Mouse (Mus musculus) cerebellum, adult 2 months (tissue): ENCODE data around the gene Vash2. TPM values are rescaled to one million over a fixed set of nuclear protein-coding genes. Genes with fewer than 3 reads are reported as not detected.

Experiments
- DNase-seq, 2 experiments: peaks; one replicate each; pipeline ENCODE4 v3.0.0; 2021
- H3K27ac ChIP-seq: fragments of 200-500 bp; 2 replicates; pipeline ENCODE4 v1.5.1; 2012; ENCODE audit warnings: low read length, control low read depth, inconsistent platforms; ENCODE audit not compliant: insufficient read depth
- H3K27me3 ChIP-seq: fragments of 200-500 bp; 2 replicates; pipeline ENCODE4 v1.6.1; 2012; ENCODE audit warnings: inconsistent platforms, mild to moderate bottlenecking, low read length, moderate library complexity; ENCODE audit not compliant: control insufficient read depth, insufficient read depth
- H3K4me1 ChIP-seq: fragments of 200-500 bp; 2 replicates; pipeline ENCODE4 v1.6.1; 2011; ENCODE audit warnings: low read length; ENCODE audit not compliant: control insufficient read depth, insufficient read depth
- H3K4me3 ChIP-seq: fragments of 200-500 bp; replicated peaks from 2 replicates; pipeline ENCODE3; 2011; ENCODE audit warnings: mild to moderate bottlenecking, low read depth, low read length, control low read depth; ENCODE audit not compliant: insufficient read depth
- CTCF ChIP-seq: fragments of 200-500 bp; IDR thresholded peaks from 2 replicates; pipeline ENCODE4 v1.5.1; 2011; ENCODE audit warnings: low read depth, mild to moderate bottlenecking, control low read depth, low read length, moderate library complexity, borderline replicate concordance; ENCODE audit not compliant: insufficient read depth
- POLR2A ChIP-seq: fragments of 200-500 bp; IDR thresholded peaks from 2 replicates; pipeline ENCODE4 v1.6.1; 2011; ENCODE audit warnings: low read length, control low read depth, borderline replicate concordance; ENCODE audit not compliant: insufficient read depth
- WGBS: fragments of 180-500 bp; shearing (Covaris S2); methylation state at CpG from one replicate; pipeline ENCODE4 v1.1.7; 2018; 5-methylcytosine and 5-hydroxymethylcytosine counted together
- polyA plus RNA-seq: library from polyadenylated mRNA; depleted of rRNA; stranded (reverse); fragments of >200 nt; gene quantifications from 2 replicates; pipeline ENCODE4 v1.2.3, GENCODE M21; 2012; rRNA removed

The Vash2 gene
- polyA plus RNA-seq, 1 experiment = 3.0 TPM

GRCm38 (mm10) chr1:190911415-190912123, 67.5 kb downstream of the Vash2 start, which contains the start of gene Rps6kc1:
Gene Rps6kc1 (minus strand): TSS chr1:190911770.
- peak; percentile 82 to 84 for DNase-seq
- TF ChIP-seq POLR2A (peak; percentile 87), CTCF (no peak)
- WGBS = under 1% methylated on average over 47 of the region's 47 CpGs

GRCm38 (mm10) chr1:190910836-190911235, 68.3 kb downstream of the Vash2 start:
- Histone ChIP-seq H3K27me3 (no peaks in the 10 kb centered on the region), H3K4me3 (peak overlapping the region; percentile 86), H3K27ac (no peak overlapping the region), H3K4me1 (no peaks in the 10 kb centered on the region)
- 64% methylated on average over 6 of the region's 6 CpGs for WGBS
- TF ChIP-seq CTCF = no peak
- TF ChIP-seq POLR2A = no peak
- DNase-seq = peak in 1 of 2 experiments; percentile 18

More at GRCm38 (mm10) chr1:190911415-190912123, 67.5 kb downstream of the Vash2 start, which contains the start of gene Rps6kc1:
- Histone ChIP-seq H3K27me3 (no peaks in the 10 kb centered on the region), H3K4me3 (peak within 1 kb of the TSS; percentile 86), H3K4me1 (no peaks in the 10 kb centered on the region), H3K27ac (peak within 1 kb of the TSS; percentile 27)

GRCm38 (mm10) chr1:190904714-190905113, 74.4 kb downstream of the Vash2 start:
- no peak for TF ChIP-seq POLR2A
- no peak for TF ChIP-seq CTCF
- WGBS = 93% methylated on average over 16 of the region's 16 CpGs
- Histone ChIP-seq H3K4me3 (no peak overlapping the region), H3K27ac (no peak overlapping the region), H3K4me1 (0 out of 2 replicates have a peak, but pooled peaks cover 3% of the 10 kb centered on the region), H3K27me3 (no peaks in the 10 kb centered on the region)
- DNase-seq = no peak

GRCm38 (mm10) chr1:190904136-190904535, 75.0 kb downstream of the Vash2 start:
- H3K27me3 ChIP-seq = no peaks in the 10 kb centered on the region
- H3K4me1 ChIP-seq = 0 out of 2 replicates have a peak, but pooled peaks cover 3% of the 10 kb centered on the region
- 84% methylated on average over 3 of the region's 3 CpGs for WGBS
- no peak for DNase-seq
- H3K4me3 ChIP-seq = no peak overlapping the region
- no peak overlapping the region for H3K27ac ChIP-seq
- TF ChIP-seq POLR2A = no peak
- TF ChIP-seq CTCF = no peak

GRCm38 (mm10) chr1:190901082-190901481, 78.0 kb downstream of the Vash2 start:
- 59% methylated on average over 2 of the region's 2 CpGs for WGBS
- H3K4me1 ChIP-seq = 0 out of 2 replicates have a peak, but pooled peaks cover 3% of the 10 kb centered on the region
- TF ChIP-seq POLR2A (no peak), CTCF (no peak)
- H3K4me3 ChIP-seq = no peak overlapping the region
- DNase-seq = no peak
- H3K27ac ChIP-seq = no peak overlapping the region
- H3K27me3 ChIP-seq = no peaks in the 10 kb centered on the region

GRCm38 (mm10) chr1:190898899-190899575, 80.1 kb downstream of the Vash2 start:
- Histone ChIP-seq H3K4me3 (no peak overlapping the region), H3K27me3 (no peaks in the 10 kb centered on the region), H3K27ac (no peak overlapping the region), H3K4me1 (no peaks in the 10 kb centered on the region)
- WGBS = 82% methylated on average over 9 of the region's 9 CpGs
- no peak for DNase-seq
- TF ChIP-seq POLR2A (no peak), CTCF (no peak)

- no peak for TF ChIP-seq POLR2A
- TF ChIP-seq CTCF = no peak
- Histone ChIP-seq H3K4me3 (no peak overlapping the region), H3K27ac (no peak overlapping the region), H3K4me1 (no peaks in the 10 kb centered on the region), H3K27me3 (no peaks in the 10 kb centered on the region)
- WGBS = 93% methylated on average over 3 of the region's 3 CpGs
- no peak for DNase-seq
These were observed 80.9 kb downstream of the Vash2 start for GRCm38 (mm10) chr1:190898186-190898585.

Other genes starting within 250 kb of the Vash2 start
- 23.4 and 24.3 TPM in 2 replicates for gene Rps6kc1, start 67.5 kb downstream of the Vash2 start, polyA plus RNA-seq
- 50.1 and 50.7 TPM in 2 replicates for gene Angel2, start 54.2 kb downstream of the Vash2 start, polyA plus RNA-seq
- gene Flvcr1, start 46.9 kb upstream of the Vash2 start, polyA plus RNA-seq = 24.0 and 24.3 TPM in 2 replicates
- not detected in 2 replicates for gene Spata45, start 57.3 kb upstream of the Vash2 start, polyA plus RNA-seq
- 54.4 and 57.9 TPM in 2 replicates for gene Tatdn3, start 83.6 kb upstream of the Vash2 start, polyA plus RNA-seq
- gene Nsl1, start 83.7 kb upstream of the Vash2 start, polyA plus RNA-seq = 0.57 and 0.59 TPM in 2 replicates
- gene Batf3, start 118.6 kb upstream of the Vash2 start, polyA plus RNA-seq = 0.62 and 0.85 TPM in 2 replicates
- not detected in 2 replicates for gene Fam71a, start 185.5 kb upstream of the Vash2 start, polyA plus RNA-seq
- 1.00 and 1.1 TPM in 2 replicates for gene Atf3, start 238.7 kb upstream of the Vash2 start, polyA plus RNA-seq